Mouse (Mus musculus): ENCODE results near the gene Cyp2d9. TPM values are rescaled to one million over a fixed set of nuclear protein-coding genes. Genes with fewer than 3 reads are reported as not detected.
"Not testable (repeated sequence)": the region's sequence is repeated elsewhere in the genome, so short reads cannot be mapped to it uniquely, and the experiment has no call there.

Cyp2d9 gene
- polyA plus RNA-seq, 1 experiment, result 0.12 TPM

GRCm38 (mm10) chr15:82443658-82444057, 10.4 kb downstream of the Cyp2d9 start:
- no peak for DNase-seq (ENCODE audit: low read depth, low spot score)
- 87% methylated on average over 3 of the region's 3 CpGs for WGBS

- DNase-seq (ENCODE audit: low read depth, low spot score), result no peak
- WGBS, result 86% methylated on average over 8 of the region's 8 CpGs
These were observed 12.0 kb downstream of the Cyp2d9 start for GRCm38 (mm10) chr15:82445196-82445595.

DNA sequence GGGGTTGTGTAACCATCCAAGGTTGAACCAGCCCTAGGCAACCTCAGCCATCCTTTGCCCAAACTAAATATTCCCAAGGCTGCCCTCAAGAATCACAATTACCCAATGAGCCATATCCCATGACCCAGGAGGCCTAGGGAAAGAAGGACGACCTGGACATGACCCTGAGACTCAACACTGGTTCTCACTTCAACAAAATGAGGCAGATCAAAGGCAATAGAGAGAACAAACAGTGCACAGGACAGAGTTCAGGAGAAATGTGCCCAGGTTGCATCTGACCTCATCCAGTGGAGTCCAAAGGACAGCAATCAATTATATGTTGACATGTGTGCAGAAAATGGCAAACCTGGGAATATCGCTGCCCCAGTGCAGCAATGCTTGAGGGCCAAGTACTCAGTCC, 16.8 kb downstream of the Cyp2d9 start:
- 44% methylated on average over 2 of the region's 2 CpGs for WGBS
- not testable (repeated sequence) for DNase-seq (ENCODE audit: low read depth, low spot score)

DNA sequence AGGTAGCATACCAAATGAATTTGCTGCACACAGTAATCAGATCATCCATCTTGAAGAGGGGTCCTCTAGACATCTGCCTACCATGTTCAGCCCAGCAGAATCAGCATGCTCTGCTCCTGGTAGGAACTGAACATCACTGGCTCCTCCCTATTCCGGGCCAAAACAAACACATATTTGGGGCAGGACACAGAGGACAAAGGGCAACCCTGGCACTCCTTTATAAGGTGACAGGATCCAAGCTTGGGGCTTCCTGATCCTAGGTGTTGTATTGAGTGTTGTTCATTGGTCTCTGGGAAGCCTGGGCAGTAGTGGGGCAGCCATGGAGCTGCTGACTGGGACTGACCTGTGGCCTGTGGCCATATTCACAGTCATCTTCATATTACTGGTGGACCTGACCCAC, 18.9 kb downstream of the Cyp2d9 start:
- peak; percentile 19 for DNase-seq (ENCODE audit: low read depth, low spot score)

DNA sequence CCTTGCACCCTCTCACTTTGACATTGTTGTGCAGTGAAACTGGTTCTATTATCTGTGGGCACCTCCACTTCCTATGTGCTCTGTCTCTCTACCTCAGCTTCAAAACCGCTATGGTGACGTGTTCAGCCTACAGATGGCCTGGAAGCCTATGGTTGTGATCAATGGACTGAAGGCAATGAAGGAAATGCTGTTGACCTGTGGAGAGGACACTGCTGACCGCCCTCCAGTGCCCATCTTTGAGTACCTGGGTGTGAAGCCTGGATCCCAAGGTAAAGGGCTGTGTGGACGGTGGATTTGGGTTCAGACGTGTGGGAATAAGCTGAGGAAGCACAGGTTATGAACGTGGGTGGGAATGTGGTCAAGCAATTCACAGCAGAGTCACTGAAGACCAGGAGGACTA, 20.3 kb downstream of the Cyp2d9 start:
- WGBS, result 93% methylated on average over 6 of the region's 6 CpGs

More for the DNA sequence above, 18.9 kb downstream of the Cyp2d9 start:
- WGBS, result 42% methylated on average over 1 of the region's 1 CpGs

DNA sequence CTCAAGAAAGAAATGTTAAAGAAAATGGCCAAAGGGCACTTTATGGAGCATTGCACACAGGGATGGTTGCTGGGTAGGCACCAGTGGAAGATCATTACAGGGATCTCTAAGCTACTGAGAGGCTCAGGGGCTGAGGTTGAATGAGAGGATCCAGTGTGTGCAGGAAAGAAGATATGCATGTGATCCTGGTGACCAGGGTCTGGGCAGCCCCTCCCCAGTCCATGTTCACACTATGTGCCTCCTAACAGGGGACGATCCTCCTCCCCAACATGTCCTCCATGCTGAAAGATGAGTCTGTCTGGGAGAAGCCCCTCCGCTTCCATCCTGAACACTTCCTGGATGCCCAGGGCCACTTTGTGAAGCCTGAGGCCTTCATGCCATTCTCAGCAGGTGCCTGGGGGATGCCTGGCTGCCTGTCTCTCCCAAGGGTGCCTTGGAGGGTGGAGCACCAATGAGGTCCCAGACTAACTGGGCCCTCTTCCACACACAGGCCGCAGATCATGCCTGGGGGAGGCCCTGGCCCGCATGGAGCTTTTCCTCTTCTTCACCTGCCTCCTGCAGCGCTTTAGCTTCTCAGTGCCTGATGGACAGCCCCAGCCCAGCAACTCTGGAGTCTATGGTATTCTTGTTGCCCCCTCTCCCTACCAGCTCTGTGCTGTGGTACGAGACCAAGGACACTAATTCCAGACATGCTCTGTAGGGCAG, 23.0 kb downstream of the Cyp2d9 start:
- not testable (repeated sequence) for DNase-seq (ENCODE audit: low read depth, low spot score)
- WGBS, result 88% methylated on average over 6 of the region's 6 CpGs

More for the DNA sequence above, 20.3 kb downstream of the Cyp2d9 start:
- DNase-seq (ENCODE audit: low read depth, low spot score), result not testable (repeated sequence)

DNA sequence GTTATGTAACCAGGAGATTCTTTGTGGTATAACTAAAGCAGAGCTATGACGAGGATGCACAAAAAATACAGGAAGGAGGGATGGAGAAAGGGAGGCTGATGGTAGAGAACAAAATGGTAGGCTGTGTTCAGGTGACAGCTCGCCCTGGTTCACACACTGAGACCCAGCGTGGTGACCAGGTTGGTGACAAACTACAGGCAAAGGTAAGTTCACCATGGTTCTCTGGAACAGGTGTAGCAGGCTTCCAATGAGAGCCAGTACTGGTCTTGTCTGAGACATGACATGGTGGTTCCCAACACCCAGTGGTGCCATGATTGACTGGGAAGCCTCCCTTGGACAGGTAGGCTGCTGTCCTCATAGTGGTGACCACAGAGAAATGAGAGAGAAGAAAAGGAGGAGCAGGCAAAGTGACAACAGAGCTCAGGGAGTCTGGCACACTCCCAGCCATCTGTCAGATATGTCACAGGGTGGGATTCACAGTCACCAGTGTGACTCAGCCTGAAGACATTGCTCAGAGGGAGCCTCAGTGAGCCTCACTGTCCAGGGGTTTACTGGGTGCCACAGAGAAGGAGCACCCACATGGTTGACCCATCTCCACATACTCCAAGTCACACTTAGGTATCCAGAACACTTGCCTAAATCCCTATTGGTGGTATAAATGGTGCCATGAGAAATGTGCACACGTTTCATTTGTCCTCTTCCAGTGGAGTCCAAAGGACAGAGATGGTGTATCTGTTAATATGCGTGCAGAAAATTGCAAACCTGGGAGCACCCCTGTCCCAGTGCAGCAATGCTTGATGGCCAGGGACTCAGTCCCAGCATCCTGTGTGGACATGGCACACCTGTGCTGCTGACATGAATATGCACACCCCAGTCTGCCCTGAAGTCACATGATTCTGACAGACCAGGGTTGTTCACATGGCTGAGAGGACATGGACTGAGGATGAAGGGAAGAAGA, 24.1 kb downstream of the Cyp2d9 start:
- WGBS, result 83% methylated on average over 5 of the region's 5 CpGs
- no peak for DNase-seq (ENCODE audit: low read depth, low spot score)

DNA sequence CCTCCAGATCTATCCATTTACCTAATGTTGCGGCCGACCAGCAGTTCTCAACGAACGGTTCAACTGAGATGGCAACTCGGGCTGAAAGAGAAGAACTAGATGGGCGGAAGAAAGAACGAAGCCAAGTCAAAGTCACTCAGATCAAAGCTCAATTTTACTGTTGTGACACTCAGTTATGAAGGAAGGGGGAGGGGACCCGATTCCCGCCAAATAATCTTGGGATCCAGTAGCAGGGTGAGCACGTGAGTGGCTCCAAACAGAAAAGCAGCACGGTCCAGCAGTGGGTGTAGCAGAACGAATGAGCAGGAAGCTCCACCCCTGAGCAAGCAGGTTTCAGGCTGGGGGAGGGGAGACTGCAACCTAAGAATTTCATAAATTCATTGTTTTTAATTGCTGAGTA, 26.0 kb downstream of the Cyp2d9 start:
- not testable (repeated sequence) for DNase-seq (ENCODE audit: low read depth, low spot score)
- 81% methylated on average over 12 of the region's 12 CpGs for WGBS

GRCm38 (mm10) chr15:82464701-82465100, 31.5 kb downstream of the Cyp2d9 start:
- 61% methylated on average over 2 of the region's 2 CpGs for WGBS
- DNase-seq (ENCODE audit: low read depth, low spot score), result no peak

- not testable (repeated sequence) for DNase-seq (ENCODE audit: low read depth, low spot score)
- 70% methylated on average over 13 of the region's 13 CpGs for WGBS
These were observed 61.0 kb downstream of the Cyp2d9 start for GRCm38 (mm10) chr15:82494273-82494672.

Other genes starting within 250 kb of the Cyp2d9 start
- 1.0 and 1.7 TPM in 2 replicates for gene Shisa8, start 220.6 kb upstream of the Cyp2d9 start, polyA plus RNA-seq (2012; rRNA removed)
- 10.2 and 12.1 TPM in 2 replicates for gene Tnfrsf13c, start 209.1 kb upstream of the Cyp2d9 start, polyA plus RNA-seq (2012; rRNA removed)
- 17.1 and 21.4 TPM in 2 replicates for gene Cenpm, start 188.7 kb upstream of the Cyp2d9 start, polyA plus RNA-seq (2012; rRNA removed)
- 0.21 and 0.22 TPM in 2 replicates for gene 1500009C09Rik, start 181.0 kb upstream of the Cyp2d9 start, polyA plus RNA-seq (2012; rRNA removed)
- gene Sept3, start 158.5 kb upstream of the Cyp2d9 start, polyA plus RNA-seq (2012; rRNA removed), result 0.38 and 0.55 TPM in 2 replicates
- gene Wbp2nl, start 134.5 kb upstream of the Cyp2d9 start, polyA plus RNA-seq (2012; rRNA removed), result 0.11 TPM in 1 of 2 replicates, not detected in the other
- gene Naga, start 94.5 kb upstream of the Cyp2d9 start, polyA plus RNA-seq (2012; rRNA removed), result 137 and 148 TPM in 2 replicates
- gene Pheta2, start 94.5 kb upstream of the Cyp2d9 start, polyA plus RNA-seq (2012; rRNA removed), result 0.52 and 0.78 TPM in 2 replicates
- 372 and 378 TPM in 2 replicates for gene Smdt1, start 94.5 kb upstream of the Cyp2d9 start, polyA plus RNA-seq (2012; rRNA removed)
- gene Ndufa6, start 79.1 kb upstream of the Cyp2d9 start, polyA plus RNA-seq (2012; rRNA removed), result 282 and 435 TPM in 2 replicates
- gene Cyp2d22, start 53.2 kb upstream of the Cyp2d9 start, polyA plus RNA-seq (2012; rRNA removed), result 22.4 and 44.0 TPM in 2 replicates
- gene Cyp2d11, start 39.4 kb upstream of the Cyp2d9 start, polyA plus RNA-seq (2012; rRNA removed), result not detected in 2 replicates
- 0.14 and 0.64 TPM in 2 replicates for gene Cyp2d10, start 26.2 kb upstream of the Cyp2d9 start, polyA plus RNA-seq (2012; rRNA removed)
- gene Cyp2d12, start 121.6 kb downstream of the Cyp2d9 start, polyA plus RNA-seq (2012; rRNA removed), result 0.10 and 0.61 TPM in 2 replicates
- gene Cyp2d34, start 187.5 kb downstream of the Cyp2d9 start, polyA plus RNA-seq (2012; rRNA removed), result 0.33 TPM in 1 of 2 replicates, not detected in the other

All from large intestine, adult 2 months (tissue).